Mouse (Mus musculus) liver, embryonic 11.5 days (tissue): ENCODE measurements at regions not wholly inside any gene's neighbourhood (a gene's known extent, or its start where the extent isn't known, plus 50 kb on each side); places are given as distances from the start of the nearest gene placed in this dataset.

Source experiments
- ATAC-seq: fragments of 200-750 bp; cut with Nextera tagmentation; replicated peaks from 2 replicates; pipeline ENCODE4 v1.8.0; 2017; ENCODE audit warnings: moderate number of reproducible peaks, mild to moderate bottlenecking, moderate TSS enrichment, moderate library complexity; ENCODE audit not compliant: low FRiP score
- DNase-seq: peaks from one replicate; pipeline ENCODE4 v3.0.0-alpha.2; 2017; ENCODE audit warnings: low spot score
- H3K27ac ChIP-seq: fragments of 300-500 bp; sonication (generic); 2 replicates; pipeline ENCODE4 v1.5.1; 2014; ENCODE audit warnings: mild to moderate bottlenecking, low read depth, low read length, control low read depth
- H3K27me3 ChIP-seq: fragments of 300-500 bp; sonication (generic); replicated peaks from 2 replicates; pipeline ENCODE4 v1.6.1; 2014; ENCODE audit warnings: low read length, mixed read lengths; ENCODE audit not compliant: control insufficient read depth, insufficient read depth
- H3K36me3 ChIP-seq: fragments of 300-500 bp; sonication (generic); 2 replicates; pipeline ENCODE4 v1.6.1; 2014; ENCODE audit warnings: mild to moderate bottlenecking, low read length, moderate library complexity, mixed read lengths; ENCODE audit not compliant: control insufficient read depth, insufficient read depth
- H3K4me1 ChIP-seq: fragments of 300-500 bp; sonication (generic); replicated peaks from 2 replicates; pipeline ENCODE4 v1.6.1; 2014; ENCODE audit warnings: low read length, mixed read lengths; ENCODE audit not compliant: control insufficient read depth, insufficient read depth
- H3K4me2 ChIP-seq: fragments of 300-500 bp; sonication (generic); 2 replicates; pipeline ENCODE4 v1.6.1; 2014; ENCODE audit warnings: mild to moderate bottlenecking, control low read depth, moderate library complexity
- H3K4me3 ChIP-seq: fragments of 300-500 bp; sonication (generic); 2 replicates; pipeline ENCODE4 v1.5.1; 2014; ENCODE audit warnings: low read depth, low read length, control low read depth
- H3K9ac ChIP-seq: fragments of 300-500 bp; sonication (generic); 2 replicates; pipeline ENCODE4 v1.6.1; 2014; ENCODE audit warnings: low read depth, low read length, control low read depth
- H3K9me3 ChIP-seq: fragments of 300-500 bp; sonication (generic); 2 replicates; pipeline ENCODE4 v1.6.1; 2016; ENCODE audit warnings: low read length, inconsistent platforms, mixed read lengths; ENCODE audit not compliant: control insufficient read depth
- WGBS: fragments of 180-500 bp; shearing (Covaris S2); extraction: QIAGEN DNeasy Blood & Tissue Kit; methylation state at CpG from one replicate; pipeline ENCODE4 v1.1.7; 2014; 5-methylcytosine and 5-hydroxymethylcytosine counted together

- Histone ChIP-seq H3K36me3 (no peaks in the 10 kb centered on the region), H3K4me3 (no peak overlapping the region), H3K9me3 (no peaks in the 10 kb centered on the region), H3K4me1 (no peaks in the 10 kb centered on the region), H3K27me3 (no peaks in the 10 kb centered on the region), H3K27ac (no peak overlapping the region), H3K9ac (no peak overlapping the region), H3K4me2 (no peak overlapping the region)
- ATAC-seq (no peak), DNase-seq (no peak)
- WGBS, result 68% methylated on average over 2 of the region's 2 CpGs
Observed at GRCm38 (mm10) chr10:17103416-17103815, 619.6 kb upstream of the Cited2 start.

- DNase-seq (no peak), ATAC-seq (no peak)
- Histone ChIP-seq H3K4me2 (no peak overlapping the region), H3K9me3 (no peaks in the 10 kb centered on the region), H3K4me1 (no peaks in the 10 kb centered on the region), H3K36me3 (no peaks in the 10 kb centered on the region), H3K9ac (no peak overlapping the region), H3K27ac (no peak overlapping the region), H3K4me3 (no peak overlapping the region), H3K27me3 (no peaks in the 10 kb centered on the region)
- WGBS, result 90% methylated on average over 1 of the region's 1 CpGs
Observed at GRCm38 (mm10) chr10:17106831-17107230, 616.2 kb upstream of the Cited2 start.

GRCm38 (mm10) chr10:17111071-17111470, 611.9 kb upstream of the Cited2 start:
- ATAC-seq, result no peak
- WGBS, result 87% methylated on average over 2 of the region's 2 CpGs
- Histone ChIP-seq H3K4me1 (no peaks in the 10 kb centered on the region), H3K36me3 (no peaks in the 10 kb centered on the region), H3K9me3 (no peaks in the 10 kb centered on the region), H3K4me3 (no peak overlapping the region), H3K27ac (no peak overlapping the region), H3K9ac (no peak overlapping the region), H3K4me2 (no peak overlapping the region), H3K27me3 (no peaks in the 10 kb centered on the region)
- DNase-seq, result no peak

- Histone ChIP-seq H3K4me3 (no peak overlapping the region), H3K9me3 (no peaks in the 10 kb centered on the region), H3K9ac (no peak overlapping the region), H3K27ac (no peak overlapping the region), H3K27me3 (no peaks in the 10 kb centered on the region), H3K36me3 (no peaks in the 10 kb centered on the region), H3K4me2 (no peak overlapping the region), H3K4me1 (no peaks in the 10 kb centered on the region)
- WGBS, result 85% methylated on average over 4 of the region's 4 CpGs
- no peak for DNase-seq
- ATAC-seq, result no peak
Observed at GRCm38 (mm10) chr10:17114805-17115204, 608.2 kb upstream of the Cited2 start.

GRCm38 (mm10) chr10:17129391-17130163, 593.4 kb upstream of the Cited2 start:
- DNase-seq, result no peak
- H3K27ac ChIP-seq, result no peak overlapping the region
- no peaks in the 10 kb centered on the region for H3K4me1 ChIP-seq
- no peak overlapping the region for H3K9ac ChIP-seq
- ATAC-seq, result no peak
- H3K4me2 ChIP-seq, result no peak overlapping the region
- H3K9me3 ChIP-seq, result no peaks in the 10 kb centered on the region
- H3K36me3 ChIP-seq, result no peaks in the 10 kb centered on the region
- no peaks in the 10 kb centered on the region for H3K27me3 ChIP-seq
- no peak overlapping the region for H3K4me3 ChIP-seq
- WGBS, result 78% methylated on average over 4 of the region's 4 CpGs

GRCm38 (mm10) chr10:17130661-17131060, 592.4 kb upstream of the Cited2 start:
- no peak for DNase-seq
- no peak overlapping the region for H3K27ac ChIP-seq
- no peak overlapping the region for H3K9ac ChIP-seq
- no peaks in the 10 kb centered on the region for H3K27me3 ChIP-seq
- no peaks in the 10 kb centered on the region for H3K9me3 ChIP-seq
- ATAC-seq, result no peak
- WGBS, result 83% methylated on average over 1 of the region's 1 CpGs
- no peak overlapping the region for H3K4me3 ChIP-seq
- no peaks in the 10 kb centered on the region for H3K4me1 ChIP-seq
- no peak overlapping the region for H3K4me2 ChIP-seq
- no peaks in the 10 kb centered on the region for H3K36me3 ChIP-seq

- 47% methylated on average over 4 of the region's 4 CpGs for WGBS
- ATAC-seq (no peak), DNase-seq (no peak)
- Histone ChIP-seq H3K27ac (no peak overlapping the region), H3K27me3 (no peaks in the 10 kb centered on the region), H3K4me2 (no peak overlapping the region), H3K9me3 (no peaks in the 10 kb centered on the region), H3K4me3 (no peak overlapping the region), H3K9ac (no peak overlapping the region), H3K4me1 (no peaks in the 10 kb centered on the region), H3K36me3 (no peaks in the 10 kb centered on the region)
Observed at GRCm38 (mm10) chr10:17131763-17132162, 591.3 kb upstream of the Cited2 start.

GRCm38 (mm10) chr10:17175385-17175784, 547.6 kb upstream of the Cited2 start:
- 71% methylated on average over 3 of the region's 3 CpGs for WGBS
- Histone ChIP-seq H3K36me3 (no peaks in the 10 kb centered on the region), H3K27ac (no peak overlapping the region), H3K27me3 (no peaks in the 10 kb centered on the region), H3K9me3 (no peaks in the 10 kb centered on the region), H3K4me1 (no peaks in the 10 kb centered on the region), H3K4me2 (no peak overlapping the region), H3K9ac (no peak overlapping the region), H3K4me3 (no peak overlapping the region)
- DNase-seq (no peak), ATAC-seq (no peak)

- no peak overlapping the region for H3K4me2 ChIP-seq
- H3K27ac ChIP-seq, result no peak overlapping the region
- H3K36me3 ChIP-seq, result no peaks in the 10 kb centered on the region
- no peak for DNase-seq
- H3K4me3 ChIP-seq, result no peak overlapping the region
- WGBS, result 82% methylated on average over 1 of the region's 1 CpGs
- H3K9ac ChIP-seq, result no peak overlapping the region
- no peak for ATAC-seq
- no peaks in the 10 kb centered on the region for H3K9me3 ChIP-seq
- no peaks in the 10 kb centered on the region for H3K4me1 ChIP-seq
- no peaks in the 10 kb centered on the region for H3K27me3 ChIP-seq
Observed at GRCm38 (mm10) chr10:17177054-17177453, 546.0 kb upstream of the Cited2 start.
